Mouse (Mus musculus) neural tube, embryonic 12.5 days (tissue): ENCODE measurements around the gene Nes. TPM values are rescaled to one million over a fixed set of nuclear protein-coding genes. Genes with fewer than 3 reads are reported as not detected.

Experiments used
- ATAC-seq: fragments of 200-750 bp; cut with Nextera tagmentation; 2 replicates; pipeline ENCODE4 v1.8.0; 2017; ENCODE audit warnings: low read depth, mild to moderate bottlenecking, moderate TSS enrichment, moderate library complexity; ENCODE audit not compliant: low FRiP score
- H3K27ac ChIP-seq: fragments of 300-500 bp; sonication (generic); 2 replicates; pipeline ENCODE4 v1.5.1; 2016
- H3K27me3 ChIP-seq: fragments of 300-500 bp; sonication (generic); replicated peaks from 2 replicates; pipeline ENCODE4 v1.6.1; 2016; ENCODE audit warnings: mild to moderate bottlenecking
- H3K36me3 ChIP-seq: fragments of 300-500 bp; sonication (generic); 2 replicates; pipeline ENCODE4 v1.6.1; 2016; ENCODE audit warnings: mild to moderate bottlenecking
- H3K4me1 ChIP-seq: fragments of 300-500 bp; sonication (generic); 2 replicates; pipeline ENCODE4 v1.6.1; 2016
- H3K4me2 ChIP-seq: fragments of 300-500 bp; sonication (generic); replicated peaks from 2 replicates; pipeline ENCODE4 v1.6.1; 2016; ENCODE audit warnings: mild to moderate bottlenecking
- H3K4me3 ChIP-seq: fragments of 300-500 bp; sonication (generic); 2 replicates; pipeline ENCODE4 v1.5.1; 2016
- H3K9ac ChIP-seq: fragments of 300-500 bp; sonication (generic); 2 replicates; pipeline ENCODE4 v1.6.1; 2016; ENCODE audit warnings: mild to moderate bottlenecking
- H3K9me3 ChIP-seq: fragments of 300-500 bp; sonication (generic); 2 replicates; pipeline ENCODE4 v1.6.1; 2016; ENCODE audit warnings: mild to moderate bottlenecking
- WGBS: fragments of 180-500 bp; shearing (Covaris S2); methylation state at CpG from one replicate; pipeline ENCODE4 v1.1.7; 2016; 5-methylcytosine and 5-hydroxymethylcytosine counted together
- polyA plus RNA-seq: library from polyadenylated mRNA; unstranded; fragments of >200 nt; fragmentation: Nextera tagmentation; extraction: Ambion mirVana; gene quantifications from 2 replicates; pipeline ENCODE4 v1.2.1, GENCODE M21; 2016

Nes gene
- polyA plus RNA-seq, 1 experiment from 2014 or later = 140 TPM

GRCm38 (mm10) chr3:87974381-87974987 lies 3.6 kb downstream of the Nes start:
- H3K4me2 ChIP-seq = peak overlapping the region; percentile 94
- peak overlapping the region; percentile 78 for H3K4me3 ChIP-seq
- ATAC-seq = peak; percentile 67
- no peaks in the 10 kb centered on the region for H3K9me3 ChIP-seq
- no peaks in the 10 kb centered on the region for H3K27me3 ChIP-seq
- WGBS = 8% methylated on average over 12 of the region's 12 CpGs
- H3K36me3 ChIP-seq = peaks cover 40% of the 10 kb centered on the region
- peak overlapping the region; percentile 92 for H3K9ac ChIP-seq
- peak overlapping the region; percentile 75 for H3K27ac ChIP-seq
- H3K4me1 ChIP-seq = peaks cover 51% of the 10 kb centered on the region

GRCm38 (mm10) chr3:87979493-87979892 lies 8.6 kb downstream of the Nes start:
- peaks cover 44% of the 10 kb centered on the region for H3K4me1 ChIP-seq
- H3K27me3 ChIP-seq = no peaks in the 10 kb centered on the region
- no peak overlapping the region for H3K4me3 ChIP-seq
- ATAC-seq = no peak
- H3K36me3 ChIP-seq = peaks cover 42% of the 10 kb centered on the region
- WGBS = 85% methylated on average over 5 of the region's 5 CpGs
- no peak overlapping the region for H3K27ac ChIP-seq
- no peak overlapping the region for H3K4me2 ChIP-seq
- H3K9ac ChIP-seq = no peak overlapping the region
- H3K9me3 ChIP-seq = no peaks in the 10 kb centered on the region

DNA sequence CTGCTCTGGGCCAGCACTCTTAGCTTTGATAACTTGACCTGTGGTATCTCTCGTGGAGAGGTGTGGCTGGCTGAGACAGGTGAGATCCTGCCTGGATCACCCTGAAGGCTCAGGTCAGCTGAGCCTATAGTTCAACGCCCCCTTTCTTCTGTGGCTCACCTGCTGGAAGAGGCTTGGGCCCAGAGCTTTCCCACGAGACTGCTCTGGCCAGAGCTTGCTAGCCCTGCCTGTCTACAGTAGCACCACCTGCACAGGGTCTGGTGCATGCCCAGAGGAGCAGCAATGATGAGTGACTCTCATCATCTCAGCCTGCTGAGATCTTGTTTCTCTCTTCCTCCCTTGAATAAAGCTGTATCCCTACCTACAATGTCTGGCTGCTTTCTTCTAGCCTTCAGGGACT lies 9.2 kb downstream of the Nes start:
- Histone ChIP-seq H3K27ac (no peak overlapping the region), H3K4me2 (no peak overlapping the region), H3K4me3 (no peak overlapping the region), H3K27me3 (no peaks in the 10 kb centered on the region), H3K9ac (0 out of 2 replicates have a peak overlapping the region, but pooled peaks have one; percentile 13), H3K4me1 (peaks cover 43% of the 10 kb centered on the region), H3K36me3 (peaks cover 42% of the 10 kb centered on the region), H3K9me3 (no peaks in the 10 kb centered on the region)
- 72% methylated on average over 3 of the region's 3 CpGs for WGBS
- no peak for ATAC-seq

DNA sequence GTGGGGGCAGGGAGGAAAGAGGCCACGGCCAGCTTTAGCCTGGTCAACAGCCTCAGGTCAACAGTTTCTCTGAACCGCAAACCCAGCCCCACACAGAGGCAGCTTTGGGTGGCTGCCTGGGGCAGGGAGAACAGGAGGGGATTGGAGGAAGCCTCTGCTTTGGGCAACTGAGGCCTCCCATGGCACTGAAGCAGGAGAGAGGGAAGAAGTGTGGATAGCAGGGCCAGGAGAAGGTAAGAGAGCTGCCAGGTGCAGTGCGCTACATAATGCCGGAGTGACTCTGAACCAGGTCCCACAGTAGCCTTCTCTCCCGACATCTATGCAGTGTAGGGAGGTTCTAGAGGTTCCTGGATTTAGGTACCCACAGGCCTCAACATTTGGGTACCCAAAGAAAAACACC lies 9.8 kb downstream of the Nes start:
- H3K36me3 ChIP-seq = peaks cover 37% of the 10 kb centered on the region; the same call in 1 of the 2 replicates
- no peak overlapping the region for H3K4me3 ChIP-seq
- H3K27ac ChIP-seq = no peak overlapping the region
- no peaks in the 10 kb centered on the region for H3K9me3 ChIP-seq
- 68% methylated on average over 5 of the region's 5 CpGs for WGBS
- no peaks in the 10 kb centered on the region for H3K27me3 ChIP-seq
- H3K9ac ChIP-seq = no peak overlapping the region
- no peak for ATAC-seq
- peaks cover 49% of the 10 kb centered on the region for H3K4me1 ChIP-seq
- no peak overlapping the region for H3K4me2 ChIP-seq

GRCm38 (mm10) chr3:87981214-87981760 lies 10.4 kb downstream of the Nes start:
- Histone ChIP-seq H3K4me2 (no peak overlapping the region), H3K9me3 (no peaks in the 10 kb centered on the region), H3K27me3 (no peaks in the 10 kb centered on the region), H3K36me3 (peaks cover 32% of the 10 kb centered on the region; the same call in 1 of the 2 replicates), H3K4me1 (peaks cover 55% of the 10 kb centered on the region), H3K4me3 (no peak overlapping the region), H3K9ac (0 out of 2 replicates have a peak overlapping the region, but pooled peaks have one; percentile 6), H3K27ac (no peak overlapping the region)
- WGBS = 85% methylated on average over 6 of the region's 6 CpGs
- no peak for ATAC-seq

- Histone ChIP-seq H3K9me3 (no peaks in the 10 kb centered on the region), H3K27ac (peak overlapping the region; percentile 53), H3K4me3 (no peak overlapping the region), H3K4me1 (peaks cover 61% of the 10 kb centered on the region), H3K36me3 (peaks cover 23% of the 10 kb centered on the region; the same call in 1 of the 2 replicates), H3K9ac (peak overlapping the region; percentile 45), H3K4me2 (peak overlapping the region; percentile 52), H3K27me3 (no peaks in the 10 kb centered on the region)
- ATAC-seq = 0 out of 2 replicates have a peak, but pooled peaks have one; percentile 4
- WGBS = 36% methylated on average over 12 of the region's 12 CpGs
Observed at GRCm38 (mm10) chr3:87981894-87982835, 11.3 kb downstream of the Nes start.

- Histone ChIP-seq H3K4me2 (peak overlapping the region; percentile 52), H3K4me3 (no peak overlapping the region), H3K36me3 (peaks cover 15% of the 10 kb centered on the region; the same call in 1 of the 2 replicates), H3K9me3 (no peaks in the 10 kb centered on the region), H3K27me3 (no peaks in the 10 kb centered on the region), H3K4me1 (peaks cover 70% of the 10 kb centered on the region), H3K27ac (peak overlapping the region; percentile 53), H3K9ac (peak overlapping the region; percentile 45)
- 0 out of 2 replicates have a peak, but pooled peaks have one; percentile 7 for ATAC-seq
- 4% methylated on average over 13 of the region's 13 CpGs for WGBS
Observed at GRCm38 (mm10) chr3:87982836-87983601, 12.1 kb downstream of the Nes start.

- peaks cover 10% of the 10 kb centered on the region; the same call in 1 of the 2 replicates for H3K36me3 ChIP-seq
- H3K9ac ChIP-seq = 0 out of 2 replicates have a peak overlapping the region, but pooled peaks have one; percentile 45
- peak overlapping the region; percentile 52 for H3K4me2 ChIP-seq
- no peak overlapping the region for H3K4me3 ChIP-seq
- H3K9me3 ChIP-seq = no peaks in the 10 kb centered on the region
- ATAC-seq = no peak
- peaks cover 76% of the 10 kb centered on the region for H3K4me1 ChIP-seq
- WGBS = 51% methylated on average over 6 of the region's 6 CpGs
- H3K27ac ChIP-seq = peak overlapping the region; percentile 1; the same call in 1 of the 2 replicates
- H3K27me3 ChIP-seq = peaks cover under 1% of the 10 kb centered on the region
Observed at GRCm38 (mm10) chr3:87983627-87984026, 12.7 kb downstream of the Nes start.

GRCm38 (mm10) chr3:87984094-87984493 lies 13.2 kb downstream of the Nes start:
- peaks cover 76% of the 10 kb centered on the region for H3K4me1 ChIP-seq
- peak overlapping the region; percentile 52 for H3K4me2 ChIP-seq
- no peak overlapping the region for H3K9ac ChIP-seq
- WGBS = 29% methylated on average over 3 of the region's 3 CpGs
- H3K36me3 ChIP-seq = peaks cover 6% of the 10 kb centered on the region; the same call in 1 of the 2 replicates
- peaks cover 5% of the 10 kb centered on the region for H3K27me3 ChIP-seq
- H3K4me3 ChIP-seq = no peak overlapping the region
- ATAC-seq = no peak
- no peaks in the 10 kb centered on the region for H3K9me3 ChIP-seq
- H3K27ac ChIP-seq = 0 out of 2 replicates have a peak overlapping the region, but pooled peaks have one; percentile 1

DNA sequence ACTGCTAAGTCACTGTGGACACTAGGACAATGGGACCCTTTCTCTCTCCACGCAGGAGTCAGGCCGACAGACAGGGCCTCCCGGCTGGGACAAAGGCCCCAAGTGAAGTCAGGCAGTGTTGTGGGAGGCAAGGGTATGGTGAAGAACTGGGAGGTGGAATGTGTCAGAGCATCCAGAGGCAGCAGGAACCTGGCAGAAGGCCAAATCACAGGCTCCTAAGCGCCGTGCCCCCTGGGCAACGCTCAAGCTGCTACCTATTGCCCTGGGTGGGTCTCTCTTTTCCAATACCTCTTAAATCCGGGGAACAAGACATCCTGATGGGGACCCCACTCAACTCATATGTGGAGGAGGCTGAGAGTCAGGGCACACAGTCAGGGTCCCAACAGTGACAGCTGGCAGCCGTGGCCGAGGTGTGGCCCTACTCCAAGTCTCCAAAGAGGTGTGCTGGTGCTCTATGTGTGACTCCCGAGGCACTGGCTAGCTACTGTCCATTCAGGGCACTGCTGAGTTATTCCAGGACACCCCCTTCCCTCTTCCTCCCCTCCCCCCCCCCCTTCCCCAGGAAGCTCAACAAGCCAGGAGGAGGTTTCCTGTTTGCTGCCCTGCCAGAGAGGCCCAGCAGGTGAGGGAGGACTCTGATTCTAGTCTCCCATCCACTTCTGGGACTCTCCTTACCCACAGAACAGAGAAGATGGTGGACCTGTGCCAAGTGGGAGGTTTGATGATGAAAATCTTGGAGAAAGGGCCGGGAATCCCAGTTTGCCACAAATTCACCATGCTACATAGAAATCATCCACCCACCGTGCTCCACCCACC lies 14.8 kb downstream of the Nes start:
- peaks cover 18% of the 10 kb centered on the region for H3K27me3 ChIP-seq
- H3K27ac ChIP-seq = 0 out of 2 replicates have a peak overlapping the region, but pooled peaks have one; percentile 2
- H3K36me3 ChIP-seq = no peaks in the 10 kb centered on the region
- peak overlapping the region; percentile 8; the same call in 1 of the 2 replicates for H3K9ac ChIP-seq
- 0 out of 2 replicates have a peak, but pooled peaks have one; percentile 6 for ATAC-seq
- H3K4me3 ChIP-seq = no peak overlapping the region
- WGBS = 31% methylated on average over 12 of the region's 12 CpGs
- H3K4me2 ChIP-seq = peak overlapping the region; percentile 30
- peaks cover 75% of the 10 kb centered on the region for H3K4me1 ChIP-seq
- no peaks in the 10 kb centered on the region for H3K9me3 ChIP-seq
